Mouse (Mus musculus): ENCODE measurements around the gene Ypel2.

Gene Ypel2

GRCm38 (mm10) chr11:87001217-87001616 is 7.7 kb upstream of the Ypel2 start:
- in situ Hi-C loops (cut with MboI; ENCODE audit: unreplicated experiment in 2 of 2): loop anchor here in 1 of 2 experiments (25.0 kb wide), 1 partner anchor 339 kb away; no protein-coding TSS in a partner anchor

- in situ Hi-C loops (cut with MboI; ENCODE audit: unreplicated experiment in 2 of 2): loop anchor here (10.0 to 25.0 kb wide), 4 partner anchors 91 to 211 kb away; no protein-coding TSS in a partner anchor
These were observed 2.8 kb upstream of the Ypel2 start for GRCm38 (mm10) chr11:86996266-86996665.

- in situ Hi-C loops (cut with MboI; ENCODE audit: unreplicated experiment in 2 of 2): loop anchor here (10.0 to 25.0 kb wide), 4 partner anchors 91 to 211 kb away; no protein-coding TSS in a partner anchor
These were observed 2.2 kb upstream of the Ypel2 start for GRCm38 (mm10) chr11:86995625-86996221.

GRCm38 (mm10) chr11:86994791-86995624 is 1.5 kb upstream of the Ypel2 start:
- in situ Hi-C loops (cut with MboI; ENCODE audit: unreplicated experiment in 2 of 2): loop anchor here (10.0 to 25.0 kb wide), 4 partner anchors 90 to 210 kb away; no protein-coding TSS in a partner anchor

GRCm38 (mm10) chr11:86994330-86994729 is 823 bp upstream of the Ypel2 start:
- in situ Hi-C loops (cut with MboI; ENCODE audit: unreplicated experiment in 2 of 2): loop anchor here (10.0 to 25.0 kb wide), 4 partner anchors 90 to 210 kb away; no protein-coding TSS in a partner anchor

GRCm38 (mm10) chr11:86992461-86992988 is 982 bp downstream of the Ypel2 start:
- in situ Hi-C loops (cut with MboI; ENCODE audit: unreplicated experiment in 2 of 2): loop anchor here (10.0 to 25.0 kb wide), 4 partner anchors 88 to 208 kb away; no protein-coding TSS in a partner anchor

GRCm38 (mm10) chr11:86991241-86991640 is 2.3 kb downstream of the Ypel2 start:
- in situ Hi-C loops (cut with MboI; ENCODE audit: unreplicated experiment in 2 of 2): loop anchor here (10.0 to 25.0 kb wide), 4 partner anchors 86 to 206 kb away; no protein-coding TSS in a partner anchor

GRCm38 (mm10) chr11:86990309-86990708 is 3.2 kb downstream of the Ypel2 start:
- in situ Hi-C loops (cut with MboI; ENCODE audit: unreplicated experiment in 2 of 2): loop anchor here (10.0 to 25.0 kb wide), 4 partner anchors 86 to 206 kb away; no protein-coding TSS in a partner anchor

GRCm38 (mm10) chr11:86984990-86985389 is 8.5 kb downstream of the Ypel2 start:
- in situ Hi-C loops (cut with MboI; ENCODE audit: unreplicated experiment in 2 of 2): loop anchor here in 1 of 2 experiments (25.0 kb wide), 1 partner anchor 198 kb away; no protein-coding TSS in a partner anchor

GRCm38 (mm10) chr11:86983056-86983455 is 10.5 kb downstream of the Ypel2 start:
- in situ Hi-C loops (cut with MboI; ENCODE audit: unreplicated experiment in 2 of 2): loop anchor here in 1 of 2 experiments (25.0 kb wide), 1 partner anchor 196 kb away; no protein-coding TSS in a partner anchor

GRCm38 (mm10) chr11:86981229-86981791 is 12.2 kb downstream of the Ypel2 start:
- in situ Hi-C loops (cut with MboI; ENCODE audit: unreplicated experiment in 2 of 2): loop anchor here in 1 of 2 experiments (25.0 kb wide), 1 partner anchor 194 kb away; no protein-coding TSS in a partner anchor

- in situ Hi-C loops (cut with MboI; ENCODE audit: unreplicated experiment in 2 of 2): loop anchor here in 1 of 2 experiments (25.0 kb wide), 1 partner anchor 193 kb away; no protein-coding TSS in a partner anchor
These were observed 13.0 kb downstream of the Ypel2 start for GRCm38 (mm10) chr11:86980526-86980925.

GRCm38 (mm10) chr11:86979799-86980198 is 13.7 kb downstream of the Ypel2 start:
- in situ Hi-C loops (cut with MboI; ENCODE audit: unreplicated experiment in 2 of 2): loop anchor here in 1 of 2 experiments (25.0 kb wide), 1 partner anchor 192 kb away; no protein-coding TSS in a partner anchor

GRCm38 (mm10) chr11:86977242-86977641 is 16.3 kb downstream of the Ypel2 start:
- in situ Hi-C loops (cut with MboI; ENCODE audit: unreplicated experiment in 2 of 2): loop anchor here in 1 of 2 experiments (25.0 kb wide), 1 partner anchor 190 kb away; no protein-coding TSS in a partner anchor

GRCm38 (mm10) chr11:86974401-86974800 is 19.1 kb downstream of the Ypel2 start:
- in situ Hi-C loops (cut with MboI; ENCODE audit: unreplicated experiment in 2 of 2): no loop called here

GRCm38 (mm10) chr11:86973255-86973654 is 20.3 kb downstream of the Ypel2 start:
- in situ Hi-C loops (cut with MboI; ENCODE audit: unreplicated experiment in 2 of 2): no loop called here

- in situ Hi-C loops (cut with MboI; ENCODE audit: unreplicated experiment in 2 of 2): no loop called here
These were observed 22.3 kb downstream of the Ypel2 start for GRCm38 (mm10) chr11:86971057-86971753.

GRCm38 (mm10) chr11:86969041-86969821 is 24.3 kb downstream of the Ypel2 start:
- in situ Hi-C loops (cut with MboI; ENCODE audit: unreplicated experiment in 2 of 2): no loop called here

GRCm38 (mm10) chr11:86967506-86967905 is 26.0 kb downstream of the Ypel2 start:
- in situ Hi-C loops (cut with MboI; ENCODE audit: unreplicated experiment in 2 of 2): no loop called here

Data from v-Abl transformed pro-B cells (cell line).